Mouse (Mus musculus): ENCODE results near the gene Ank3. TPM values are rescaled to one million over a fixed set of nuclear protein-coding genes. Genes with fewer than 3 reads are reported as not detected.

Ank3 gene
- total and polyA plus RNA-seq, 3 experiments = 3.2 to 6.7 TPM; not detected in 1

DNA sequence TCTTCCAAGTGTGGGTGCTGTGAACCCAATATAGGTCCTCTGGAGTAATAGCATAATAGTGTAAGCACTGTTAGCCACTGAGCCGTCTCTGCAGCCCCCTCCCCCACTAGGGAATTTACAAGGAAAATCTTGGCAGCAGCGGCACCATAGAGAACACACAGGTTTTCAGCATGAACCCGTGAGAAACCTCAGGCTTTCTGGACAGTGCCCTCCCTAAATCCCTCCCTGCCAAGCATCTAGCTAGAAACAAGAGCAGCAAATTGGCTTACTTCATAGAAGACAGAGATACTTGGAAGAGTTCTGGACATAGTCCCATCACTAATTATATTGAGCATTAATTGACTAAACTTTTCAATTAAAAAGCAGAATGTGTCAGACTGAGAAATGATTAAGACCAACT, 49.6 kb downstream of the Ank3 start:
- Histone ChIP-seq H3K36me3 (ENCODE audit: control insufficient read depth in 1 of 2, insufficient read depth in 2 of 2, low read length in 2 of 2) (no peaks in the 10 kb centered on the region), H3K79me2 (ENCODE audit: control insufficient read depth, insufficient read depth, low read length, poor library complexity) (no peaks in the 10 kb centered on the region), H3K27ac (ENCODE audit: control insufficient read depth, low read depth, low read length) (no peak overlapping the region), H3K9me3 (replicated peaks; ENCODE audit: insufficient read depth, low read length) (no peaks in the 10 kb centered on the region), H3K9ac (ENCODE audit: control insufficient read depth, low read depth, low read length, poor library complexity, severe bottlenecking) (no peak overlapping the region), H3K27me3 (ENCODE audit: control insufficient read depth in 1 of 2, insufficient read depth in 2 of 2, low read length in 2 of 2) (no peaks in the 10 kb centered on the region), H3K4me3 (ENCODE audit: control insufficient read depth in 1 of 2, insufficient read depth in 1 of 2, low read depth in 2 of 2, low read length in 2 of 2) (no peak overlapping the region), H3K4me1 (ENCODE audit: control insufficient read depth in 1 of 2, insufficient read depth in 2 of 2, low read length in 2 of 2) (no peaks in the 10 kb centered on the region)
- no peak for DNase-seq (ENCODE audit: low read depth, low spot score)
- TF ChIP-seq MAFK (IDR thresholded peaks at IDR 0.05; ENCODE audit: borderline replicate concordance, low read depth, low read length) = no peak
- no peak for TF ChIP-seq USF1 (IDR thresholded peaks at IDR 0.05; ENCODE audit: low read depth, low read length)
- TF ChIP-seq RCOR1 (IDR thresholded peaks at IDR 0.05; ENCODE audit: low read depth, low read length) = no peak
- TF ChIP-seq SMC3 (IDR thresholded peaks at IDR 0.05; ENCODE audit: low read depth, low read length) = no peak
- no peak for TF ChIP-seq POLR2AphosphoS5 (IDR thresholded peaks at IDR 0.05; ENCODE audit: borderline replicate concordance, low read depth, low read length)
- no peak for TF ChIP-seq ZC3H11A (IDR thresholded peaks at IDR 0.05; ENCODE audit: low read depth, low read length)
- no peak for TF ChIP-seq TBP (IDR thresholded peaks at IDR 0.05; ENCODE audit: low read depth, low read length)
- no peak for TF ChIP-seq USF2 (IDR thresholded peaks at IDR 0.05; ENCODE audit: borderline replicate concordance in 1 of 2, insufficient read depth in 1 of 2, low read depth in 1 of 2, low read length in 2 of 2)
- no peak for TF ChIP-seq MYB (IDR thresholded peaks at IDR 0.05; ENCODE audit: low read depth, low read length)

DNA sequence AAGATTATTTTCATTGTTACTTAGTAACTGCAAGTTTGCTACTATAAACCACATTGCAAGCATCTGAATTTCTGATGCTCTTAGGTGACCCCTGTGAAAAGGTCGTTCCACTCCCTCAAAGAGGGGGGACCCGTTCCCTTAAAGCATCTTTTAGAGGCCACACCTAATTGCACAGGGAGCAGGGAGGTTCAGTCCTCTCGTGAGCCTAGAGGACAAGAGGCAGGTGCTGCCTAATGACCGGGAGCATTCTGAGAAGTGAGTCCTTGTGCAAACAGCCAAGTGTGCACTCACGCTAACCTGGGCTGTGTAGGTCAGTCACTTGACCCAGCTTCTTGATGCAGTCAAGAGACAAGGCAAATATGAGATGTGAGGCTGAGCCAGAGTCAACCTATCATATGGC, 52.4 kb downstream of the Ank3 start:
- H3K4me1 ChIP-seq (ENCODE audit: control insufficient read depth in 1 of 2, insufficient read depth in 2 of 2, low read length in 2 of 2) = no peaks in the 10 kb centered on the region
- TF ChIP-seq BHLHE40 (IDR thresholded peaks at IDR 0.05; ENCODE audit: borderline replicate concordance, low read depth, low read length) (no peak), MYB (IDR thresholded peaks at IDR 0.05; ENCODE audit: low read depth, low read length) (no peak), MAZ (IDR thresholded peaks at IDR 0.05; ENCODE audit: low read depth, low read length) (no peak), SIN3A (IDR thresholded peaks at IDR 0.05; ENCODE audit: low read length) (no peak), POLR2A (IDR thresholded peaks at IDR 0.05; ENCODE audit: control insufficient read depth in 1 of 2, insufficient read depth in 1 of 2, low read depth in 1 of 2, low read length in 2 of 2, poor library complexity in 1 of 2) (no peak), MEF2A (IDR thresholded peaks at IDR 0.05; ENCODE audit: extremely low read depth, insufficient replicate concordance, low read depth, low read length, poor library complexity, severe bottlenecking) (no peak), MYC (IDR thresholded peaks at IDR 0.05; ENCODE audit: low read depth, low read length) (no peak), USF2 (IDR thresholded peaks at IDR 0.05; ENCODE audit: borderline replicate concordance in 1 of 2, insufficient read depth in 1 of 2, low read depth in 1 of 2, low read length in 2 of 2) (no peak), MAX (IDR thresholded peaks at IDR 0.05; ENCODE audit: low read length) (no peak), CHD1 (IDR thresholded peaks at IDR 0.05; ENCODE audit: low read depth, low read length) (no peak), ZKSCAN1 (IDR thresholded peaks at IDR 0.05; ENCODE audit: low read depth, low read length) (no peak), ZNF384 (IDR thresholded peaks at IDR 0.05; ENCODE audit: low read depth, low read length) (no peak), HCFC1 (IDR thresholded peaks at IDR 0.05; ENCODE audit: low read depth, low read length) (no peak), NRF1 (IDR thresholded peaks at IDR 0.05; ENCODE audit: insufficient read depth, low read depth, low read length, poor library complexity, severe bottlenecking) (no peak), GATA1 (IDR thresholded peaks at IDR 0.05; ENCODE audit: low read depth, low read length) (no peak), ZC3H11A (IDR thresholded peaks at IDR 0.05; ENCODE audit: low read depth, low read length) (no peak), MAFK (IDR thresholded peaks at IDR 0.05; ENCODE audit: borderline replicate concordance, low read depth, low read length) (no peak), TCF12 (IDR thresholded peaks at IDR 0.05; ENCODE audit: low read depth, low read length) (no peak), RCOR1 (IDR thresholded peaks at IDR 0.05; ENCODE audit: low read depth, low read length) (no peak), POLR2AphosphoS2 (IDR thresholded peaks at IDR 0.05; ENCODE audit: low read length) (no peak)
- DNase-seq (ENCODE audit: low read depth, low spot score) = no peak
- no peak overlapping the region for H3K9ac ChIP-seq (ENCODE audit: control insufficient read depth, low read depth, low read length, poor library complexity, severe bottlenecking)
- no peaks in the 10 kb centered on the region for H3K36me3 ChIP-seq (ENCODE audit: control insufficient read depth in 1 of 2, insufficient read depth in 2 of 2, low read length in 2 of 2)
- no peaks in the 10 kb centered on the region for H3K9me3 ChIP-seq (replicated peaks; ENCODE audit: insufficient read depth, low read length)
- H3K4me3 ChIP-seq (ENCODE audit: control insufficient read depth in 1 of 2, insufficient read depth in 1 of 2, low read depth in 2 of 2, low read length in 2 of 2) = no peak overlapping the region
- no peaks in the 10 kb centered on the region for H3K79me2 ChIP-seq (ENCODE audit: control insufficient read depth, insufficient read depth, low read length, poor library complexity)
- H3K27ac ChIP-seq (ENCODE audit: control insufficient read depth, low read depth, low read length) = no peak overlapping the region
- no peaks in the 10 kb centered on the region for H3K27me3 ChIP-seq (ENCODE audit: control insufficient read depth in 1 of 2, insufficient read depth in 2 of 2, low read length in 2 of 2)

Data from MEL (cell line).